Mouse (Mus musculus) myocyte (in vitro differentiated cells): ENCODE results near the gene Ppp1r8. TPM values are rescaled to one million over a fixed set of nuclear protein-coding genes. Genes with fewer than 3 reads are reported as not detected.

Experiments
- H3K27me3 ChIP-seq: one replicate; pipeline ENCODE4 v1.6.1; 2011; ENCODE audit not compliant: control insufficient read depth, insufficient read depth, insufficient read length
- H3K36me3 ChIP-seq: one replicate; pipeline ENCODE4 v1.6.1; 2011; ENCODE audit not compliant: control insufficient read depth, insufficient read depth
- H3K4me2 ChIP-seq: one replicate; pipeline ENCODE4 v1.6.1; 2011; ENCODE audit warnings: low read depth, control low read depth
- H3K4me3 ChIP-seq: one replicate; pipeline ENCODE4 v1.5.1; 2011; ENCODE audit warnings: mild to moderate bottlenecking, control low read depth, moderate library complexity
- H3K79me2 ChIP-seq: one replicate; pipeline ENCODE4 v1.6.1; 2011; ENCODE audit not compliant: control insufficient read depth, insufficient read depth
- H3ac ChIP-seq: one replicate; pipeline ENCODE4 v1.6.1; 2011; ENCODE audit not compliant: control insufficient read depth, insufficient read length
- CEBPB ChIP-seq: IDR thresholded peaks from 2 replicates; pipeline ENCODE4 v1.6.1; 2011; ENCODE audit warnings: mild to moderate bottlenecking, moderate library complexity; ENCODE audit not compliant: poor library complexity, insufficient read depth, severe bottlenecking
- E2F4 ChIP-seq: IDR thresholded peaks from one replicate; pipeline ENCODE4 v1.6.1; 2011; ENCODE audit warnings: mild to moderate bottlenecking, control low read depth, moderate library complexity; ENCODE audit not compliant: insufficient read depth
- MAX ChIP-seq: IDR thresholded peaks from one replicate; pipeline ENCODE4 v1.6.1; 2011; ENCODE audit warnings: low read depth, mild to moderate bottlenecking, control low read depth
- MYOD1 ChIP-seq, 3 experiments: IDR thresholded peaks; one replicate each; pipeline ENCODE4 v1.6.1; 2011; ENCODE audit warnings: control low read depth in 2 of 3, low read depth in 2 of 3, mild to moderate bottlenecking in 2 of 3, moderate library complexity in 1 of 3; ENCODE audit not compliant: insufficient read length in 2 of 3, control insufficient read depth in 1 of 3
- MYOG ChIP-seq, 3 experiments: IDR thresholded peaks; one replicate each; pipeline ENCODE4 v1.6.1; 2011; ENCODE audit warnings: control low read depth in 2 of 3, low read depth in 2 of 3, mild to moderate bottlenecking in 2 of 3; ENCODE audit not compliant: insufficient read length in 2 of 3, control insufficient read depth in 1 of 3, insufficient read depth in 1 of 3
- POLR2A ChIP-seq: IDR thresholded peaks from one replicate; pipeline ENCODE4 v1.6.1; 2011; ENCODE audit warnings: low read depth, mild to moderate bottlenecking, control low read depth, moderate library complexity; ENCODE audit not compliant: insufficient read length
- POLR2AphosphoS2 ChIP-seq: IDR thresholded peaks from one replicate; pipeline ENCODE4 v1.6.1; 2011; ENCODE audit warnings: low read depth, control low read depth; ENCODE audit not compliant: insufficient read length
- REST ChIP-seq: IDR thresholded peaks from one replicate; pipeline ENCODE4 v1.6.1; 2011; ENCODE audit warnings: mild to moderate bottlenecking, control low read depth, moderate library complexity; ENCODE audit not compliant: insufficient read depth, insufficient read length
- SRF ChIP-seq: IDR thresholded peaks from one replicate; pipeline ENCODE4 v1.6.1; 2011; ENCODE audit warnings: low read depth; ENCODE audit not compliant: control insufficient read depth, insufficient read length
- TCF12 ChIP-seq: IDR thresholded peaks from one replicate; pipeline ENCODE4 v1.6.1; 2011; ENCODE audit warnings: mild to moderate bottlenecking, control low read depth; ENCODE audit not compliant: poor library complexity, insufficient read depth, severe bottlenecking
- TCF3 ChIP-seq: IDR thresholded peaks from one replicate; pipeline ENCODE4 v1.6.1; 2011; ENCODE audit warnings: low read depth, control low read depth; ENCODE audit not compliant: insufficient read length
- USF1 ChIP-seq: IDR thresholded peaks from one replicate; pipeline ENCODE4 v1.6.1; 2011; ENCODE audit warnings: low read depth, mild to moderate bottlenecking, control low read depth, moderate library complexity
- polyA plus RNA-seq: library from polyadenylated mRNA; unstranded; fragments of >200 nt; fragmentation: generic; extraction: Trizol; gene quantifications from one replicate; pipeline ENCODE4 v1.2.1, GENCODE M21; 2012; ENCODE audit warnings: missing spikeins

Gene Ppp1r8
- polyA plus RNA-seq, 1 experiment = 62.4 TPM

DNA sequence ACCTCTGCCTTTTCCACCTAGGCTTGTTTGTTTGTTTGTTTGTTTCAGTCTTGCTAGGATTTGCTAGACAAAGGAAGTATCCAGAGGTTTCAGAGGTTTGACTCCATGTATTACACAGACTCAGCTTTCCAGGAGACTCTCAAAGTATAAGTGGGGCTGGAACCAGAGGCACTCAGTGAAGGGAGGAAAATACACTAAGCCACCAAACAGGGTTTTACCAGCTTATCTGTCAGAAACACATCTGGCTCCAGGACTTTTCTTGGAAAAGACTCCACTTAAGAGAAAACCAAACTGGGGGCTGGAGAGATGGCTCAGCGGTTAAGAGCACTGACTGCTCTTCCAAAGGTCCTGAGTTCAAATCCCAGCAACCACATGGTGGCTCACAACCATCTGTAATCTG lies 17.9 kb upstream of the Ppp1r8 start:
- Histone ChIP-seq H3K4me2 (no peak overlapping the region), H3K4me3 (no peak overlapping the region), H3K79me2 (no peaks in the 10 kb centered on the region), H3K27me3 (no peaks in the 10 kb centered on the region), H3ac (no peak overlapping the region), H3K36me3 (peaks cover 50% of the 10 kb centered on the region)
- no peak for TF ChIP-seq CEBPB
- TF ChIP-seq MYOG (IDR thresholded peaks at IDR 0.05; ENCODE audit: control insufficient read depth in 1 of 3, insufficient read depth in 1 of 3, insufficient read length in 2 of 3, low read depth in 2 of 3) = no peak
- TF ChIP-seq USF1 = no peak
- no peak for TF ChIP-seq TCF12
- TF ChIP-seq E2F4 = no peak
- TF ChIP-seq TCF3 = no peak
- no peak for TF ChIP-seq SRF
- no peak for TF ChIP-seq REST
- TF ChIP-seq POLR2A = no peak
- TF ChIP-seq MAX = no peak
- no peak for TF ChIP-seq POLR2AphosphoS2
- no peak for TF ChIP-seq MYOD1 (IDR thresholded peaks at IDR 0.05; ENCODE audit: control insufficient read depth in 1 of 3, insufficient read length in 2 of 3, low read depth in 2 of 3)

DNA sequence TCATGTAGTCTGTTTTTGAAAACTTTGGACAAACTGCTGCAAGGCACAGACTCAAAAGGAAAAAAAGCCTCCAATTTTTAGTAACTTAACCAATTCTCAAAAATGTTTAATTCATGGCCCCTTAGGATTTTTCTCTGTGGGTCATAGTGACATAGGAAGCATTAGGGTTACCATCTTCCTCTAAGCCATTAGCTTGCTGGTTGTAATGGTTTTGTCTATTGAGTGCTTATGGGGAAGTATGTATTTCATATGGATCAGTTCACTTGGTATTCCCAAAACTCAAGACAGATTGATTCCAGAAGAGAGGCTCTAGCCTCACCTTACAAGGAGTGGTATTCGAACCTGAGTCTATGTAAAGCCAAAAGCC lies 719 bp upstream of the Ppp1r8 start:
- Histone ChIP-seq H3K4me3 (peak overlapping the region; percentile 74), H3K27me3 (no peaks in the 10 kb centered on the region), H3K4me2 (peak overlapping the region; percentile 93), H3K79me2 (peaks cover 33% of the 10 kb centered on the region), H3K36me3 (peaks cover 22% of the 10 kb centered on the region), H3ac (no peak overlapping the region)
- TF ChIP-seq REST (no peak), USF1 (no peak), MYOG (IDR thresholded peaks at IDR 0.05; ENCODE audit: control insufficient read depth in 1 of 3, insufficient read depth in 1 of 3, insufficient read length in 2 of 3, low read depth in 2 of 3) (no peak), CEBPB (no peak), TCF3 (no peak)

DNA sequence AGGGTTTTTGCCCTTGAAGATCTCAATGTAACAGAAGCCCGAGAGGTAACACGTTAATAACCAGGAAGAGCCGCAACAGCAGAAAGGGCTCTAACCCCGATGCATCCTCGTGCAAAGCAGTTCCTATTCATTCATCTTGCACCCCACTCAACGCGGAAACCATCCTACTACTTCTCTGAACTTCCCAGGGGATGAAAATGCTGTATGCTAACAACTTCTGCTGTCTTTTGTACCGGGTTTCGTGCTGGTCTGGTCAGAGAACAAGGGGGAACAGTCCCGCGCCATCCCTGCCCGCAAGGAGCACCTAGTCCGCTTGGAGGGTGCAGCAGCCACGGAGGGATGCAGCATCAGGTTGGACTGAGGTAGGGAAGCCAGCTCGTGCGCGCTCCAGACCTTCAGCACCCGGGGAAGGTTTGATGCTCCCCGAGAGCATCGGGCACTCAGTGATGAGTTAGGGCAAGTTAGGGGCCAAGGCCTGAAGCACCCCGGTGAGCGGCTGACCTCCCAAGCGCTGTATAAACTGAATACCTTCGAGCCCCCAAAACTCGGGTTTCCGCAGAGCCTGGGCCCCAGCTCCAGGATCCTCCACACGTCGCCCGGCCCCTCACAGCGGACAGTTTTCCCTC lies 575 bp downstream of the Ppp1r8 start:
- peaks cover 44% of the 10 kb centered on the region for H3K79me2 ChIP-seq
- H3K4me3 ChIP-seq = peak overlapping the region; percentile 74
- H3ac ChIP-seq = peak overlapping the region; percentile 67
- no peaks in the 10 kb centered on the region for H3K27me3 ChIP-seq
- peaks cover 23% of the 10 kb centered on the region for H3K36me3 ChIP-seq
- TF ChIP-seq POLR2A (no peak), SRF (no peak), MYOG (IDR thresholded peaks at IDR 0.05; ENCODE audit: control insufficient read depth in 1 of 3, insufficient read depth in 1 of 3, insufficient read length in 2 of 3, low read depth in 2 of 3) (no peak), USF1 (no peak), REST (no peak), MYOD1 (IDR thresholded peaks at IDR 0.05; ENCODE audit: control insufficient read depth in 1 of 3, insufficient read length in 2 of 3, low read depth in 2 of 3) (no peak), POLR2AphosphoS2 (no peak), CEBPB (no peak), TCF3 (no peak), TCF12 (no peak), E2F4 (no peak), MAX (no peak)
- peak overlapping the region; percentile 67 for H3K4me2 ChIP-seq

DNA sequence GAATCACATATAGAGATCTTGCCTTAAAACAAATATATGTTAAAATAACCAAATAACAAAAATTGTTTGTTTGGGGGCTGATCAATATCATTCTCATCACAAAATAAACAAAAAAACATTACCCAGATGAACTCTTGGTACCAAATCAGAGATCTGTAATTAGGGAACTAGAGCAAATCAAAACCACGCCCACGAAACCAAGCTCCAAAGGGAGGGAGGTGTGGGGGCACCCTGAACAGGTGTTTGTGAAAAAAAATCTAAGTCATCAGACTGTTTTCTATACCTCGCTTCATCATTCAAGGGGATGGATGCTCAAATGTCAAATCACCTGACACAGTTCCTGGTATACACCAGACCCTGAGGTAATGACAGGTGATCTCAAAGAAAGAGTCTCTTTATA lies 1.5 kb downstream of the Ppp1r8 start:
- H3K4me3 ChIP-seq = peak overlapping the region; percentile 74
- H3K4me2 ChIP-seq = peak overlapping the region; percentile 67
- no peak for TF ChIP-seq SRF
- TF ChIP-seq MAX = no peak
- TF ChIP-seq MYOD1 (IDR thresholded peaks at IDR 0.05; ENCODE audit: control insufficient read depth in 1 of 3, insufficient read length in 2 of 3, low read depth in 2 of 3) = no peak
- no peak for TF ChIP-seq TCF12
- no peak for TF ChIP-seq POLR2AphosphoS2
- no peak for TF ChIP-seq E2F4
- TF ChIP-seq MYOG (IDR thresholded peaks at IDR 0.05; ENCODE audit: control insufficient read depth in 1 of 3, insufficient read depth in 1 of 3, insufficient read length in 2 of 3, low read depth in 2 of 3) = no peak
- no peak for TF ChIP-seq USF1
- TF ChIP-seq POLR2A = no peak
- TF ChIP-seq REST = no peak
- no peak for TF ChIP-seq CEBPB
- no peak for TF ChIP-seq TCF3
- H3K79me2 ChIP-seq = peaks cover 52% of the 10 kb centered on the region
- H3K36me3 ChIP-seq = peaks cover 23% of the 10 kb centered on the region
- H3K27me3 ChIP-seq = no peaks in the 10 kb centered on the region
- H3ac ChIP-seq = peak overlapping the region; percentile 67

DNA sequence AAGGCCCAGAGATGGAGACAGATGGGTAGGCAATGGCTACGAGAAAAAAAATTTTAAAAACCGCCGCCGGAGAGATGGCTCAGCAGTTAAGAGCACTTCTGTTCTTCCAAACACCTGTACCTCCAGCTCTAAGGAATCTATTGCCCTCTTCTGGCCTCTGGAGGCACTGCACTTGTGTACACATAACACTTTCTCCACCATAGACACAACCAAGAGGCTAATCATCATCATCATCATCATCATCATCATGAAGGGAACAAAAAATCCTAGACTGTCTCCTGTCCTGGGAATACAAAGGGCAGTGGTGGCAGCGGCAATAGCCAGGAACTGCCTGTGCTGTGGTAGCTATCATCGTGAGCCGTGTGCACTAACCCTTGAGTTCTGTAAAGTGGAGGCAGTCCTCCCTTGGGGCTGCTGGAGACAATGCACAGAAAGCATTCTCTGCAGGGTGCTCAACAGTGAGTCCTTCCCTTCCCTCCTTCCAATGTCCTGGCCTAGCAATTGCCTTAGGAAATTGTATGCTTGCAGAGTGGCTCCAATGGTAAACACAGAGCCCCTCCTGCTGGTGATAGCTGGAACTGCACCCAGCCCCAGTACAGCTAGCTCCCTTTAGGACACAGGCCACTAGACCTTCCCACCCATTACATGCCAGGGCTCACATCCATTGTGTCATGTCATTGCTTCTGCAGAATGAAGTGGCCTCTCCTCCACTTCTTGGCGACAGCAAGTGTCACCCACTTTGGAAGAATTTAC lies 19.2 kb downstream of the Ppp1r8 start:
- TF ChIP-seq SRF (no peak), TCF3 (no peak), POLR2A (no peak), MAX (no peak), MYOG (IDR thresholded peaks at IDR 0.05; ENCODE audit: control insufficient read depth in 1 of 3, insufficient read depth in 1 of 3, insufficient read length in 2 of 3, low read depth in 2 of 3) (no peak), POLR2AphosphoS2 (no peak), E2F4 (no peak), TCF12 (no peak), MYOD1 (IDR thresholded peaks at IDR 0.05; ENCODE audit: control insufficient read depth in 1 of 3, insufficient read length in 2 of 3, low read depth in 2 of 3) (no peak), CEBPB (no peak), USF1 (no peak), REST (no peak)
- peaks cover 2% of the 10 kb centered on the region for H3K36me3 ChIP-seq
- no peak overlapping the region for H3K4me2 ChIP-seq
- H3K4me3 ChIP-seq = no peak overlapping the region
- H3K79me2 ChIP-seq = no peaks in the 10 kb centered on the region
- no peak overlapping the region for H3ac ChIP-seq
- no peaks in the 10 kb centered on the region for H3K27me3 ChIP-seq
